Mouse (Mus musculus): ENCODE measurements around the gene Prss2.
A peak's percentile ranks its signal among the peaks of the same experiment; 100 is the strongest.
"Not testable (repeated sequence)": the region's sequence is repeated elsewhere in the genome, so short reads cannot be mapped to it uniquely, and the experiment has no call there.

Prss2 gene

GRCm38 (mm10) chr6:41554295-41555169 is 32.9 kb downstream of the Prss2 start:
- no peak for DNase-seq (ENCODE audit: low read depth, low spot score)

- DNase-seq (ENCODE audit: low read depth, low spot score): peak; percentile 61
Measured at GRCm38 (mm10) chr6:41556389-41556788, 34.8 kb downstream of the Prss2 start.

- no peak for DNase-seq (ENCODE audit: low read depth, low spot score)
Measured at GRCm38 (mm10) chr6:41557468-41557867, 35.9 kb downstream of the Prss2 start.

- DNase-seq (ENCODE audit: low read depth, low spot score): no peak
Measured at GRCm38 (mm10) chr6:41558271-41558670, 36.7 kb downstream of the Prss2 start.

- DNase-seq (ENCODE audit: low read depth, low spot score): no peak
Measured at GRCm38 (mm10) chr6:41559331-41559730, 37.7 kb downstream of the Prss2 start.

GRCm38 (mm10) chr6:41560273-41560672 is 38.7 kb downstream of the Prss2 start:
- DNase-seq (ENCODE audit: low read depth, low spot score): peak; percentile 74

GRCm38 (mm10) chr6:41562598-41562997 is 41.0 kb downstream of the Prss2 start:
- no peak for DNase-seq (ENCODE audit: low read depth, low spot score)

- not testable (repeated sequence) for DNase-seq (ENCODE audit: low read depth, low spot score)
Measured at GRCm38 (mm10) chr6:41563104-41563951, 41.7 kb downstream of the Prss2 start.

- DNase-seq (ENCODE audit: low read depth, low spot score): no peak
Measured at GRCm38 (mm10) chr6:41565261-41565660, 43.7 kb downstream of the Prss2 start.

GRCm38 (mm10) chr6:41566965-41567364 is 45.4 kb downstream of the Prss2 start:
- no peak for DNase-seq (ENCODE audit: low read depth, low spot score)

- no peak for DNase-seq (ENCODE audit: low read depth, low spot score)
Measured at GRCm38 (mm10) chr6:41569078-41569477, 47.5 kb downstream of the Prss2 start.

Measured in telencephalon, adult 2 months (tissue).